ENCODE assay signal across 12 mouse cellular contexts in the genomic region with DNA sequence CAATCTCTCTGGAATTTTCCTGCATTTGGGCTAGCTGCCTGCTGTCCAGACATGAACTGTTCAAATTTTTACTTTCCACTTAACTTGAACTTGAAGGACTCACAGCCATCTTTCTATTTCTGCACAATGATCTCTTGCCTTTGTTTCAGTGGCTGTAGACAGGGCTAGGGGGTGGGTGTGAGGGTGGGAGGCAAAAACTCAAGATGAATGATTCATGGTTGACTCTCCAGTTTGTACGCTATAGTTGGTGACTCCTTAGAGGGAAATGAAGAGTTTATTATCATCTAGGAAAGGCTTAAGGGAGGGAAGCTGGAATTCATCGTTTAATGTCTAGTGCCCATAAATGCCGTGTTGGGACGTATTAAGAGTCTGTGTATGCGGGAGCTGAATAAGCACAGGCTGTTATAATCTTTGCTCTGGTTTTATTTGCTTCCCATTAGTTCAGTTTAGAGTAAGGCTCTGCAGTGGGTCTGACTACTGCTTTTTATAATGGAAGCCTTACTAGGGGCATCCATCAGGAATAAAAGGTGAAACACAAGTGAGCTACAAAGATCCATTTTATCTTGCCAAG. TPM values are rescaled to one million over a fixed set of nuclear protein-coding genes. Genes with fewer than 3 reads are reported as not detected.
DNase-seq lines count a peak whose midpoint lies in the region; ATAC-seq and TF ChIP-seq lines count a peak whose summit lies in the region.
"Had no signal": no experiment of that assay in that cellular context is flagged by ENCODE, and none has a peak within 500 bp of the region (broad histone marks: within the 10 kb centered on the region; RNA-seq: fewer than 3 reads in every experiment).

No protein-coding gene starts in this region.

- no peaks in the 10 kb centered on the region for H3K36me3 ChIP-seq in heart, embryonic 16.5 days (ENCODE audit: control insufficient read depth, insufficient read depth)
- H3K36me3 ChIP-seq in lung, embryonic 15.5 days = no peaks in the 10 kb centered on the region
- H3K36me3 ChIP-seq in hindbrain, postnatal 0 days (ENCODE audit: insufficient read depth, low read length) = no peaks in the 10 kb centered on the region
- H3K36me3 ChIP-seq: intestine, embryonic 15.5 days had no signal

- intact Hi-C loops in heart, postnatal 25 days (cut with DNase I) = no loop called here

- H3K9me3 ChIP-seq in heart, embryonic 16.5 days (replicated peaks; ENCODE audit: control insufficient read depth, low read length) = no peaks in the 10 kb centered on the region
- no peaks in the 10 kb centered on the region for H3K9me3 ChIP-seq in lung, embryonic 15.5 days
- no peaks in the 10 kb centered on the region for H3K9me3 ChIP-seq in hindbrain, postnatal 0 days (ENCODE audit: low read length)
- H3K9me3 ChIP-seq: intestine, embryonic 15.5 days had no signal

- no peak overlapping the region for H3K9ac ChIP-seq in heart, embryonic 16.5 days (ENCODE audit: low read length)
- H3K9ac ChIP-seq in lung, embryonic 15.5 days = no peak overlapping the region
- H3K9ac ChIP-seq in hindbrain, postnatal 0 days (replicated peaks; ENCODE audit: low read length) = no peak overlapping the region
- H3K9ac ChIP-seq: intestine, embryonic 15.5 days; lung, embryonic 14.5 days had no signal

- ATAC-seq in heart, embryonic 16.5 days (replicated peaks; ENCODE audit: extremely low read depth, insufficient read depth, low FRiP score) = no peak
- no peak for ATAC-seq in lung, embryonic 15.5 days (ENCODE audit: borderline replicate concordance, extremely low read depth, low FRiP score, low TSS enrichment)
- ATAC-seq in hindbrain, postnatal 0 days = 0 out of 2 replicates have a peak, but pooled peaks have one; percentile 35
- ATAC-seq: intestine, embryonic 15.5 days had no signal

- H3K4me3 ChIP-seq in heart, embryonic 16.5 days (ENCODE audit: low read length) = no peak overlapping the region
- H3K4me3 ChIP-seq in lung, embryonic 15.5 days = no peak overlapping the region
- H3K4me3 ChIP-seq in hindbrain, postnatal 0 days (ENCODE audit: low read length) = no peak overlapping the region
- H3K4me3 ChIP-seq: intestine, embryonic 15.5 days had no signal

- peaks cover 8% of the 10 kb centered on the region for H3K4me1 ChIP-seq in heart, embryonic 16.5 days (ENCODE audit: control insufficient read depth, insufficient read depth, low read length)
- no peaks in the 10 kb centered on the region for H3K4me1 ChIP-seq in lung, embryonic 15.5 days
- H3K4me1 ChIP-seq in hindbrain, postnatal 0 days (ENCODE audit: insufficient read depth, low read length) = no peaks in the 10 kb centered on the region
- H3K4me1 ChIP-seq: intestine, embryonic 15.5 days had no signal

- 75% methylated on average over 5 of the region's 5 CpGs for WGBS in heart, embryonic 16.5 days
- 74% methylated on average over 5 of the region's 5 CpGs for WGBS in lung, embryonic 15.5 days
- WGBS in hindbrain, postnatal 0 days = 64% methylated on average over 5 of the region's 5 CpGs

- DNase-seq in heart, postnatal 25 days (ENCODE audit: low spot score) = no peak
- DNase-seq in lung, postnatal 4 days = no peak
- peak; percentile 33 for DNase-seq in brain, adult 2 months (ENCODE audit: low read depth, low spot score)
- DNase-seq in hindbrain, postnatal 0 days (ENCODE audit: low spot score) = no peak
- DNase-seq in left cerebral cortex, adult 11 months (ENCODE audit: low spot score) = no peak
- DNase-seq: adrenal gland, postnatal 14 days; cerebellum, postnatal 36 days; thymus, adult 18-20 months had no signal

- H3K4me2 ChIP-seq in heart, embryonic 16.5 days (ENCODE audit: low read depth, low read length) = peak overlapping the region; percentile 21; the same call in 1 of the 2 replicates
- H3K4me2 ChIP-seq in lung, embryonic 15.5 days = no peak overlapping the region
- no peak overlapping the region for H3K4me2 ChIP-seq in hindbrain, postnatal 0 days (ENCODE audit: low read depth, low read length)
- H3K4me2 ChIP-seq: intestine, embryonic 15.5 days; lung, embryonic 14.5 days had no signal

- no peaks in the 10 kb centered on the region for H3K27me3 ChIP-seq in heart, embryonic 16.5 days (ENCODE audit: control insufficient read depth, insufficient read depth, low read length)
- H3K27me3 ChIP-seq in lung, embryonic 15.5 days = no peaks in the 10 kb centered on the region
- H3K27me3 ChIP-seq in hindbrain, postnatal 0 days (ENCODE audit: insufficient read depth, low read length) = no peaks in the 10 kb centered on the region
- H3K27me3 ChIP-seq: intestine, embryonic 15.5 days had no signal

- no peak for TF ChIP-seq CTCF in hindbrain, postnatal 0 days (IDR thresholded peaks at IDR 0.05; ENCODE audit: low read depth)

- peak overlapping the region; percentile 77 for H3K27ac ChIP-seq in heart, embryonic 16.5 days (ENCODE audit: low read length)
- peak overlapping the region; percentile 21 for H3K27ac ChIP-seq in lung, embryonic 15.5 days
- no peak overlapping the region for H3K27ac ChIP-seq in hindbrain, postnatal 0 days
- H3K27ac ChIP-seq: intestine, embryonic 15.5 days had no signal

RNA-seq across cellular contexts. Expression of gene Rasgrp3, which starts 5.6 kb away (rescaled TPM):
- polyA plus RNA-seq in heart, embryonic 16.5 days (2015; fragmentation: Nextera tagmentation; extraction: Ambion mirVana) = 17.2 and 19.6 TPM in 2 replicates
- 10 to 100 TPM; 25.2 to 29.7 TPM for total RNA-seq in heart, postnatal 25 days (2021)
- 26.0 and 32.5 TPM in 2 replicates for polyA plus RNA-seq in lung, embryonic 15.5 days (2015; fragmentation: Nextera tagmentation; extraction: Ambion mirVana)
- total RNA-seq in hindbrain, postnatal 0 days (2014; rRNA removed) = 2.1 and 3.3 TPM in 2 replicates
- 5.1 and 5.9 TPM in 2 replicates for polyA plus RNA-seq in hindbrain, postnatal 0 days (2015; fragmentation: Nextera tagmentation; extraction: Ambion mirVana)
